Mouse (Mus musculus): Measurements from ENCODE around the gene Lrrc3c. TPM values are rescaled to one million over a fixed set of nuclear protein-coding genes. Genes with fewer than 3 reads are reported as not detected.

Lrrc3c gene
- polyA plus RNA-seq (2012; rRNA removed): not detected in 2 replicates

DNA sequence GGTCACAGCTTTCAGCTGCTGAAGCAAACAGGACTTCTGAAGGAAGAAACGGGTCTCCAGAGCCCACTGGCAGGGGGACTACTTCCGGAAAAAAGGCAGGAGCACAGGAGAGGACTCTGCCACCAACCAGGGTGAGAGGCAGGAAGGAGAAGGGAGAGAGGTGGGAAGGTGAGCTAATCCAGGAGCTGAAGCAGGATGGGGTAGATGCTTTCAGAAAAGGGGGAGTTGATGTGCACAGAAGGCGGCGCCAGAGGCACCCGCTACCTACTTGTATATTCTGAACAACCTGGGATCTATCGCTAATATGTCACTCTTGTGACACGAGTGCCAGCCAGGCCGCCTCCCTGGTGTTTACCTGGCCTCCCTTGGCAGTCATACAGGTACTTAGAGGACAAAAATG is at the start of gene Lrrc3c:
Gene Lrrc3c, plus strand, starts transcription at position 301 of the 400 bp plus-strand sequence.

DNA sequence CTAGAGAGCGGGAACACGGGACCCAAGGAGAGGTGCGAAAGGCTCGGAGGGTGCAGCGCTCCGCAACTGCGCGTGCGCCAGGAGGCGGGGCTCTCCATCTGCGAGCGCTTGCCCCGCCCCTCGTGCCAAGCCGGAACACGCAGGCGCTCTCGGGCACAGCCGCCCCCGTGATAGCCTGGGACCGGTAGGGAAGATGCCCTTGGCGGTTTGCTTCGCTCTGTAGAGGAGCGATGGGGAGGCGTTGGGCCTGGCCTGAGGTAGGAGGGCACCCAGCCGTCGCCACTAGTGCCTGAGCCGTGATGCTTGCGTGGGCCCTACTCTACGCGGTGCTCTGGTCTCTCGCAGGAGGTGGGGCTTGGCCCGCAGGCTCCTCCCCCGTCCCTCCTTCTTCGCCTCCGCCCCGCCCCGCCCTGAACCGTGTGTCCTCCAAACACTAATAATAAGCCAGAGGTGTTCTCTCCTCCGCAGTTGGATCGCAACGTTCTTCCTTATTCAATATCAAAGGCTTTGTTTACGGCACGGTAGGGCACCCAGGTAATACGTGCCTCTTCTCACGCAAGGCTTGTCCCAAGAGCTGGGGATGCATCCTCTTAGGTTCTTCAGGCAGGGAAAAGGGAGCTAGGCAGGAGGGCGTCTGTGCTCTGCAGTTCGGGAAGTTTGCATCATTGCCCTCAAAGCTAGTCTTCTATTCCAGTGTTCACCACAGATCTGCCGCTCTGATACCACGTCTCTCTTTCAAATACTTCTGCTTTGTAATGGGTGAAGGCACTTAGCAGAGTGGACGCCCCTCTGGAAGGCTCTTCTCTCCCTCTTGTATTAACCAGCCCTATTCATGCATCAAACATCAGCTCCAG is 46.9 kb upstream of the Lrrc3c start, which contains the start of gene Zpbp2:
Gene Zpbp2, plus strand, starts transcription at position 123 of the 854 bp plus-strand sequence.

DNA sequence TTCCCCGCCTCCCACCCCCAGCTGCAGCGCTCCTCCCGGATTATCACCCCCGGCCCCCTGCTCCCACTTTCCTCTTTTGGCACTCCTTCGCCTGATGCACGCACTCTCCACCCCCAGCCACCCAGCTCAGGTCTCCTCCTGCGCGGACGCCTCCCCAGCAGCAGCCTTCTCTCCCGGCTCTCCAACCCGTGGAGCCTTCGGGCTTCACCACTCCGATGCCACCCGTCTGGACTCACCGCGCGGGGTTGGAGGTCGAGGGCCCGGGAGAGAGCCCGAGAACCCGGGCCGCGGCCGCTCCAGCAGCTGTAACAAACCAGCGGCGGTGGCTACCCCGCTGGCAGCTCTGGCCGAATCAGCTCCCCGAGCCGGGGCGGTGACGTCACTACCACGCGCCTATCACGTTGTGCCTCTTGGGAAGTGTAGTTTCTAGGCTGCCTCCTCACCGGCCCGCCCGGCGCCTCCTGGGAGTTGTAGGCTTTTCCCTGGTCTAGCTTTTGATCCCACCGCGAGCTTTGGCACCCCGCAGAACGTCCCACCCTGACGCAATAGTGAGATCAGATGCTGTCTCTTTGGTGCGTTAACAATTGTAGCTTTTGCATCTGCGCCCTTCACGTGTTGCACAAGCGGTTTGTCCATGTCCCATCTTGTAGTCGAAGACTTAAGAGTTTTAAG is 11.1 kb upstream of the Lrrc3c start, which contains the start of gene Ormdl3:
Gene Ormdl3, minus strand, starts transcription at position 477 of the 672 bp plus-strand sequence.

DNA sequence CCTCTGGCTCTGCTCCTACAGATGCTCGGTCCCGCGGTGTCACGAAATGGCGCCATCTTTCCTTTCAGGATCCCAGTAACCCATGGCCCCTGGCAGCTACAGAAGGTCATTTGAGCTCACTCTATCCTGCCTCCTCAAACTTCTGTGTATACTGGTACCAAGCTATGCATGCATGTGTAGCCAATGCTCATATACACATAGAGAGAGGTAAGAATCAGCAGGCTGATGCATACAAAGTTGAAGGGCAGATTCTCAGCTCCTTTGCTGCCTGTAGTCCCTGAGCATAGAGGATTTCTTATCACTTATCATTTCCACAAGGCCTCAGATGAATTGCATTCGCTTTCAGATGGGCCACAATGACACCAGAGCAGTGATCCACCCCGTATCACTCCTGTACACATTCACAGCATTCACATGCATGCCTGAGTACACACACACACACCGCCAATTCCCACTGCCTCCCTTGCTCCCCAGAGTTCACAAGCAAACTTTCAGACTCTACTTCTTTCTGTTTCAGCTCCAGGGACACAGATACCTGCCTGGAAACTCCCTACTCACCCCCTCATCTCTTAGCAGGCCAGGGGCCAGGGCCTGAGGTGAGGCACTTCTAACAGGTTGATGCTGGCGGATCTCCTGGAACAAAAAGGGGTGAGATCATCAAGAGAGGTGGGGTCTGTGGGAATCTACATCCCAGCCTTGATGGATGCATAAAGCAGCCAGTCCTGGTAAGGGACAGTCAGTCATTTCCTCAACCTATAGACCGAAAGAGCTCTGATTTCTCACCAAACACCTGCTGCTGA is 27.7 kb downstream of the Lrrc3c start, which contains the start of the genes Gm12355 and Gsdma3:
Gene Gm12355, minus strand, starts transcription at position 51 of the 800 bp plus-strand sequence.
Gene Gsdma3, plus strand, starts transcription at position 750 of the 800 bp plus-strand sequence.

DNA sequence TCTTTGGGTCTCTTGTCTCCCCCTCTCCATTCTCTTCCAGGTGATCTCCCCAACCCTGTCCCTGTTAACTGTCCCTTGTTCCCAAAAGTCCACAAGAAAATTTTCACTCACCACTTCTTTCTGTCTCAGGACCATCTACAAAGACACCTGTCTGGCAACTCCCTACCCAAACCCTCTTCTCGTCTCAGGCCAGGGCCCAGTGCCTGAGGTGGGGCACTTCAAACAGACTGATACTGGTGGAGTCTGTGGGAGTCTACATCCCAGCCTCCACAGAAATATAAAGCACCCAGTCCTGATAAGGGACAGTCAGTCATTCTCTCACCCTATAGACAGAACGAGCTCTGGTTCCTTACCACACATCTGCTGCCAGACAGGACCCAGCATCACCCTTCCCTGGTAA is 48.4 kb downstream of the Lrrc3c start, which contains the start of gene Gsdma2:
Gene Gsdma2, plus strand, starts transcription at position 301 of the 400 bp plus-strand sequence.

Other genes with a start within 250 kb of the Lrrc3c start
- 8.3 and 16.4 TPM in 2 replicates for gene Ppp1r1b, start 249.9 kb upstream of the Lrrc3c start, polyA plus RNA-seq (2012; rRNA removed)
- gene Stard3, start 239.9 kb upstream of the Lrrc3c start, polyA plus RNA-seq (2012; rRNA removed): 74.8 and 86.4 TPM in 2 replicates
- gene Tcap, start 214.5 kb upstream of the Lrrc3c start, polyA plus RNA-seq (2012; rRNA removed): 0.64 and 2.3 TPM in 2 replicates
- gene Pnmt, start 211.8 kb upstream of the Lrrc3c start, polyA plus RNA-seq (2012; rRNA removed): 0.49 and 1.5 TPM in 2 replicates
- gene Pgap3, start 197.8 kb upstream of the Lrrc3c start, polyA plus RNA-seq (2012; rRNA removed): 11.9 and 12.1 TPM in 2 replicates
- gene Erbb2, start 185.8 kb upstream of the Lrrc3c start, polyA plus RNA-seq (2012; rRNA removed): 7.7 and 14.8 TPM in 2 replicates
- gene Mien1, start 159.3 kb upstream of the Lrrc3c start, polyA plus RNA-seq (2012; rRNA removed): 140 and 174 TPM in 2 replicates
- gene Grb7, start 151.9 kb upstream of the Lrrc3c start, polyA plus RNA-seq (2012; rRNA removed): 0.49 and 2.8 TPM in 2 replicates
- 0.30 TPM in 1 of 2 replicates, not detected in the other for gene Ikzf3, start 52.3 kb upstream of the Lrrc3c start, polyA plus RNA-seq (2012; rRNA removed)
- gene Zpbp2, start 47.2 kb upstream of the Lrrc3c start, polyA plus RNA-seq (2012; rRNA removed): 0.10 and 0.19 TPM in 2 replicates
- 86.2 and 88.2 TPM in 2 replicates for gene Ormdl3, start 10.9 kb upstream of the Lrrc3c start, polyA plus RNA-seq (2012; rRNA removed)
- gene Gm12355, start 27.4 kb downstream of the Lrrc3c start, polyA plus RNA-seq (2012; rRNA removed): 0.29 and 0.43 TPM in 2 replicates
- not detected in 2 replicates for gene Gsdma3, start 28.1 kb downstream of the Lrrc3c start, polyA plus RNA-seq (2012; rRNA removed)
- 0.04 TPM in 1 of 2 replicates, not detected in the other for gene Gsdma2, start 48.5 kb downstream of the Lrrc3c start, polyA plus RNA-seq (2012; rRNA removed)
- gene Gsdma, start 66.1 kb downstream of the Lrrc3c start, polyA plus RNA-seq (2012; rRNA removed): not detected in 2 replicates
- gene Psmd3, start 84.3 kb downstream of the Lrrc3c start, polyA plus RNA-seq (2012; rRNA removed): 191 and 196 TPM in 2 replicates
- gene Csf3, start 103.0 kb downstream of the Lrrc3c start, polyA plus RNA-seq (2012; rRNA removed): 0.08 TPM in 1 of 2 replicates, not detected in the other
- 140 and 153 TPM in 2 replicates for gene Med24, start 131.1 kb downstream of the Lrrc3c start, polyA plus RNA-seq (2012; rRNA removed)
- 555 and 616 TPM in 2 replicates for gene Thra, start 142.3 kb downstream of the Lrrc3c start, polyA plus RNA-seq (2012; rRNA removed)
- 2.9 and 3.1 TPM in 2 replicates for gene Nr1d1, start 177.0 kb downstream of the Lrrc3c start, polyA plus RNA-seq (2012; rRNA removed)
- 108 and 118 TPM in 2 replicates for gene Msl1, start 197.2 kb downstream of the Lrrc3c start, polyA plus RNA-seq (2012; rRNA removed)
- gene Casc3, start 206.6 kb downstream of the Lrrc3c start, polyA plus RNA-seq (2012; rRNA removed): 74.2 and 75.0 TPM in 2 replicates
- gene Rapgefl1, start 238.5 kb downstream of the Lrrc3c start, polyA plus RNA-seq (2012; rRNA removed): 19.3 and 26.6 TPM in 2 replicates

All from central nervous system, embryonic 14 days (tissue).